Mouse (Mus musculus): ENCODE results near the gene Gipc3. TPM values are rescaled to one million over a fixed set of nuclear protein-coding genes. Genes with fewer than 3 reads are reported as not detected.

Gene Gipc3
- polyA plus RNA-seq, 1 experiment from 2014 or later: 0.09 TPM

DNA sequence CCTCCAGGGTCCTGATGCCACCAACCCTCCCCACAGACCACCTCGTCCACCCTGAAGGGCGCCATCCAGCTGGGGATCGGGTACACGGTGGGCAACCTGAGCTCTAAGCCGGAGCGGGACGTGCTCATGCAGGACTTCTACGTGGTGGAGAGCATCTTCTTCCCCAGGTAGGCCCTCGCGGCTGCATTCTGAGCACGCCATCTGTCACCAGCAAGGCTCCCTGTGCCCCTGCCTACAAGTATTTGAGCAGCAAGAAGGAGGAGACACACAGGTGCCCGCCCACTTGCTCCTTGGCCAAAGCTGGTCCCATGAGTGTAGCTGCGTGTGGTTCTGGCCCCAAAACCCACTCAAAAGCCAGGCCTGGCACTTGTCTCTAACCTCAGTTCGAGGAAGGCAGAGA, 37.4 kb downstream of the Gipc3 start:
- WGBS: 91% methylated on average over 14 of the region's 14 CpGs
- no peak overlapping the region for H3K27ac ChIP-seq (ENCODE audit: low read length)
- H3K4me2 ChIP-seq (replicated peaks; ENCODE audit: low read depth, low read length): no peak overlapping the region
- no peaks in the 10 kb centered on the region for H3K9me3 ChIP-seq (ENCODE audit: low read length)
- H3K36me3 ChIP-seq (ENCODE audit: insufficient read depth, low read length): peaks cover 50% of the 10 kb centered on the region
- peaks cover 43% of the 10 kb centered on the region for H3K4me1 ChIP-seq (ENCODE audit: insufficient read depth, low read length)
- no peaks in the 10 kb centered on the region for H3K27me3 ChIP-seq (ENCODE audit: insufficient read depth, low read length)
- ATAC-seq (ENCODE audit: low FRiP score, low TSS enrichment): no peak
- no peak overlapping the region for H3K9ac ChIP-seq (replicated peaks; ENCODE audit: low read length)
- no peak overlapping the region for H3K4me3 ChIP-seq (ENCODE audit: low read length)

DNA sequence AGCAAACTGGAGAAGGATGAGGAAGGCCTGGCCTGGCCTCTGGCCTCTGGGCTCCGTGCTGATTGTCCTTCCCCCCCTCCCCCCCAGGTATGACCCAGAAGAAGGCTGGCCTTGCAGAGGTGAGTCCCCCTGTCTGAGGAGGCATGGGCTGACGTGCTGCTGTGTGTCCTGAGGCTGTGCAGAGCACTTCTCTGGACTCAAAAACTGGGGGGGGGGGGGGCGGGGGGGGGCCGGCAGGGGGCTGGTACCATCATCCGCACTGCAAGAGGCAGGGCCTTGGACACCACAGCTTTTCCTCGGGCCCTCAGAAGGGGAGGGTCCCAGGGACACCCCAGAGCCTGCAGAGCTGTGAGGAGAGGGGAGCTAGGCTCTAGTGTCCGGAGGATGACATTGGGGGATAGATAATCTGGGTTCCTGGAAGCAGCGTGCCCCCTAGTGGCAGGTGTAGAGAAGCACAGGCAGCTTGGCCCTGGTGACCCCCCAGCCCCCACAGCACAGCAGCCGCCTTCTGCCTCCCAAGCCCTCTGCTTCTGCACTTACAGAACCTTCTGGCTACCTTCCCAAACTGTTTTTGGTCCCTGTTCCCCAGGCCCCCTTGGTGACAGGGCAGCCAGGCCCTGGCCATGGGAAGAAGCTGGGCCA, 38.3 kb downstream of the Gipc3 start:
- 16% methylated on average over 8 of the region's 9 CpGs for WGBS
- peaks cover 40% of the 10 kb centered on the region for H3K36me3 ChIP-seq (ENCODE audit: insufficient read depth, low read length)
- H3K4me3 ChIP-seq (ENCODE audit: low read length): no peak overlapping the region
- ATAC-seq (ENCODE audit: low FRiP score, low TSS enrichment): no peak
- no peak overlapping the region for H3K4me2 ChIP-seq (replicated peaks; ENCODE audit: low read depth, low read length)
- H3K27me3 ChIP-seq (ENCODE audit: insufficient read depth, low read length): no peaks in the 10 kb centered on the region
- H3K4me1 ChIP-seq (ENCODE audit: insufficient read depth, low read length): peaks cover 52% of the 10 kb centered on the region
- no peak overlapping the region for H3K27ac ChIP-seq (ENCODE audit: low read length)
- H3K9ac ChIP-seq (replicated peaks; ENCODE audit: low read length): 0 out of 2 replicates have a peak overlapping the region, but pooled peaks have one; percentile 25
- H3K9me3 ChIP-seq (ENCODE audit: low read length): no peaks in the 10 kb centered on the region

DNA sequence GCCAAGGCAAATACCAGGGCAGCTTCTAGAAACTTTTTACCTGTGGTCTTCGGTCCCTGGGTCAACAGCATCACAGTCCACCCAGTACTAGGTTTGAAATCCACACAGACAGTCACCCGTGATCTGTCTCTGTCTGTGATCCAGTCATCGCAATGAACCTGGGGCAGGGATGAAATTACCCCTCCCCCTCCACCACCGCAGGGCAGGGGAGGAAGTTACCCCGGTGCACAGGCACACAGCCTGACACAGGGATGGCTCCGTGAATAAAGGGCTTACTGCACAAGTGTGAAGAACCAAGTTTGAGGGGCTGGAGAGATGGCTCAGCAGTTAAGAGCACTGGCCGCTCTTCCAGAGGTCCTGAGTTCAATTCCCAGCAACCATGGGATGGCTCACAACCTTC, 39.3 kb downstream of the Gipc3 start:
- Histone ChIP-seq H3K36me3 (ENCODE audit: insufficient read depth, low read length) (peaks cover 31% of the 10 kb centered on the region), H3K27me3 (ENCODE audit: insufficient read depth, low read length) (no peaks in the 10 kb centered on the region), H3K4me1 (ENCODE audit: insufficient read depth, low read length) (peaks cover 62% of the 10 kb centered on the region), H3K4me3 (ENCODE audit: low read length) (no peak overlapping the region), H3K4me2 (replicated peaks; ENCODE audit: low read depth, low read length) (no peak overlapping the region), H3K27ac (ENCODE audit: low read length) (no peak overlapping the region), H3K9me3 (ENCODE audit: low read length) (no peaks in the 10 kb centered on the region), H3K9ac (replicated peaks; ENCODE audit: low read length) (no peak overlapping the region)
- 67% methylated on average over 7 of the region's 7 CpGs for WGBS
- no peak for ATAC-seq (ENCODE audit: low FRiP score, low TSS enrichment)

DNA sequence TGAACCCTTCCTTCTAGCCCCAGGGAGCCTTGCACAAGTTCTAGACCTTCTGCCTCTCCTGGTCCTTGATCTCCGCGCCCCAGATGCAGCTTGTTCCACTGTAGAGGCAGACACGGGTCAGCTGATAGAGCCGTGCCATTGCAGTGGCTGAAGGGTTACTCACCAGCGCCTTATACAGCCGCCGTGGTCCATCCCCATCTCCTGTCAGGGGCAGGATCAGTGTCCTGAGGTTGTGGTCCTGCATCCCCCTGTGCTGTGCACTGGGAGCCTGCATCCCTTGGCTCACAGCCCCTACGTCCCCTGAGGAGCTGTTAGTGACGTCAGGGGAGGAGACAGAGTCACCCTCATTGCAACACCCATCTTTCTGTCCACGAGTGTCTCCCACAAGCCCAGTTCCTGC, 39.8 kb downstream of the Gipc3 start:
- H3K27ac ChIP-seq (ENCODE audit: low read length): peak overlapping the region; percentile 56
- H3K4me3 ChIP-seq (ENCODE audit: low read length): no peak overlapping the region
- H3K9ac ChIP-seq (replicated peaks; ENCODE audit: low read length): peak overlapping the region; percentile 29
- H3K9me3 ChIP-seq (ENCODE audit: low read length): no peaks in the 10 kb centered on the region
- ATAC-seq (ENCODE audit: low FRiP score, low TSS enrichment): no peak
- H3K36me3 ChIP-seq (ENCODE audit: insufficient read depth, low read length): peaks cover 26% of the 10 kb centered on the region
- 68% methylated on average over 10 of the region's 10 CpGs for WGBS
- H3K4me1 ChIP-seq (ENCODE audit: insufficient read depth, low read length): peaks cover 64% of the 10 kb centered on the region
- H3K4me2 ChIP-seq (replicated peaks; ENCODE audit: low read depth, low read length): 0 out of 2 replicates have a peak overlapping the region, but pooled peaks have one; percentile 20
- no peaks in the 10 kb centered on the region for H3K27me3 ChIP-seq (ENCODE audit: insufficient read depth, low read length)

DNA sequence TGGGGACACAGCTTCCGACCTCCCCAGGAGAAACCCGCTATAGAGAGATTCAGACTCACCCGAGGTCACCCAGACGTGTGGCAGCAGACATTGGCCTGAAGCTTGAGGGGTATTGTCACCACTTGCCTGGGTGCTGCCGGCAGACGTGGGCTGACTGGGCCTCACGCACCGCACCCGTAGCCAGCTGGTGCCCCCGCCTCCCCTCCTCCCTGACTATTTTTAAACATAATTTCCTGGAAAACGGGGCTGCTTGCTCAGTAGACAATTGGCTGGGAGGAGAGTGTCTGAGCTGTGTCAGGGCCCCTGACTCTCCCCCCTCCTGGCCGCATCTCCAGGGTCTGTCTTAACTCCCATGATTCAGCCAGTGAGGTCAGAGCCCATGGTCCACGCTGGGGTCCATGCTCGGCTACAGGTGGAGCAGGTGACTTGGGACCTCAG, 40.3 kb downstream of the Gipc3 start:
- peak overlapping the region; percentile 32 for H3K9ac ChIP-seq (replicated peaks; ENCODE audit: low read length)
- H3K4me2 ChIP-seq (replicated peaks; ENCODE audit: low read depth, low read length): peak overlapping the region; percentile 20; the same call in 1 of the 2 replicates
- H3K4me3 ChIP-seq (ENCODE audit: low read length): no peak overlapping the region
- ATAC-seq (ENCODE audit: low FRiP score, low TSS enrichment): no peak
- peaks cover 68% of the 10 kb centered on the region for H3K4me1 ChIP-seq (ENCODE audit: insufficient read depth, low read length)
- no peaks in the 10 kb centered on the region for H3K9me3 ChIP-seq (ENCODE audit: low read length)
- H3K27ac ChIP-seq (ENCODE audit: low read length): peak overlapping the region; percentile 56
- H3K27me3 ChIP-seq (ENCODE audit: insufficient read depth, low read length): no peaks in the 10 kb centered on the region
- 63% methylated on average over 14 of the region's 14 CpGs for WGBS
- H3K36me3 ChIP-seq (ENCODE audit: insufficient read depth, low read length): peaks cover 22% of the 10 kb centered on the region

DNA sequence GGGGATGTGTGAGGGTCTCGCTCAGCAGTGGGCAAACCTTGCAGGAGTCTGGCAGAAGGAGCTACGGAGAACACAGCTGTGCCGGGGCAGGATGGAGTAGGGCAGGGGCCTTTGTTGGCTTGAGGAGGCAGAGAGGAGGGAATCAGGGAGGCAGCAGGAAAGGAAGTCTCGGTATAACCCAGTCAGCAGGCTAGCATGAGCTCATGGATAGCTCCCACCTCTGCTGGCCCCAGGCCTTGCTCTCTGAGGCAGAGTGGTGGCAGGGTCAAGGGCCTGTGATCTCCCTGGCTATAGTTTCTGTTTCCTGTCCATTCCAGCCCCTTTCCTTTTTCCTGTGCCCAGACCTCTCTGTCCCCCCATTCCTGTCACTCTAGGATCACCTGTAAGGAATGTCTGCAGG, 40.8 kb downstream of the Gipc3 start:
- H3K27ac ChIP-seq (ENCODE audit: low read length): peak overlapping the region; percentile 56
- no peak overlapping the region for H3K4me3 ChIP-seq (ENCODE audit: low read length)
- H3K27me3 ChIP-seq (ENCODE audit: insufficient read depth, low read length): no peaks in the 10 kb centered on the region
- H3K36me3 ChIP-seq (ENCODE audit: insufficient read depth, low read length): peaks cover 16% of the 10 kb centered on the region
- no peak for ATAC-seq (ENCODE audit: low FRiP score, low TSS enrichment)
- 53% methylated on average over 4 of the region's 4 CpGs for WGBS
- H3K4me1 ChIP-seq (ENCODE audit: insufficient read depth, low read length): peaks cover 73% of the 10 kb centered on the region
- peak overlapping the region; percentile 20; the same call in 1 of the 2 replicates for H3K4me2 ChIP-seq (replicated peaks; ENCODE audit: low read depth, low read length)
- 0 out of 2 replicates have a peak overlapping the region, but pooled peaks have one; percentile 32 for H3K9ac ChIP-seq (replicated peaks; ENCODE audit: low read length)
- no peaks in the 10 kb centered on the region for H3K9me3 ChIP-seq (ENCODE audit: low read length)

DNA sequence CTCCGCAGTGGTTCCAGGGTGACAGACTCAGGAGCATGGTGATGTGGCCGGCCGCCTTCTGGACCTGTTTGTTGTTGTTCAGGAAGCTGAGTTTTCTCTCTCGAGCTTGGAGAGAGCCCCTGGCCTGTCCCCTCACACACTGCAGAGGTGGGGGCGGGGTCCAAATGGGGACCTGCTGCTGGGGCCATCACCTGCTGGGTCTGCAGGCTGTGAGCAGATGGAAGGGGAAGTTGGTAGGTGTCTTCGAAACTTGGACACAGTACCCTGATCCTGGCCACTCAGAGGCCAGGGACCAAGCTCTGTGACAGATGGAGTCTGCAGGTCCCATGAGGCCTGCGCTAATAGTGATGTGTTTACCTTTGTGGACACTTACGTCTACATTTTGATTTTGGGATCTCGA, 41.7 kb downstream of the Gipc3 start:
- H3K4me1 ChIP-seq (ENCODE audit: insufficient read depth, low read length): peaks cover 75% of the 10 kb centered on the region
- H3K27ac ChIP-seq (ENCODE audit: low read length): peak overlapping the region; percentile 87
- no peak overlapping the region for H3K4me2 ChIP-seq (replicated peaks; ENCODE audit: low read depth, low read length)
- no peaks in the 10 kb centered on the region for H3K27me3 ChIP-seq (ENCODE audit: insufficient read depth, low read length)
- no peak overlapping the region for H3K9ac ChIP-seq (replicated peaks; ENCODE audit: low read length)
- no peak for ATAC-seq (ENCODE audit: low FRiP score, low TSS enrichment)
- no peak overlapping the region for H3K4me3 ChIP-seq (ENCODE audit: low read length)
- peaks cover 8% of the 10 kb centered on the region; the same call in 1 of the 2 replicates for H3K36me3 ChIP-seq (ENCODE audit: insufficient read depth, low read length)
- no peaks in the 10 kb centered on the region for H3K9me3 ChIP-seq (ENCODE audit: low read length)
- WGBS: 79% methylated on average over 9 of the region's 9 CpGs

DNA sequence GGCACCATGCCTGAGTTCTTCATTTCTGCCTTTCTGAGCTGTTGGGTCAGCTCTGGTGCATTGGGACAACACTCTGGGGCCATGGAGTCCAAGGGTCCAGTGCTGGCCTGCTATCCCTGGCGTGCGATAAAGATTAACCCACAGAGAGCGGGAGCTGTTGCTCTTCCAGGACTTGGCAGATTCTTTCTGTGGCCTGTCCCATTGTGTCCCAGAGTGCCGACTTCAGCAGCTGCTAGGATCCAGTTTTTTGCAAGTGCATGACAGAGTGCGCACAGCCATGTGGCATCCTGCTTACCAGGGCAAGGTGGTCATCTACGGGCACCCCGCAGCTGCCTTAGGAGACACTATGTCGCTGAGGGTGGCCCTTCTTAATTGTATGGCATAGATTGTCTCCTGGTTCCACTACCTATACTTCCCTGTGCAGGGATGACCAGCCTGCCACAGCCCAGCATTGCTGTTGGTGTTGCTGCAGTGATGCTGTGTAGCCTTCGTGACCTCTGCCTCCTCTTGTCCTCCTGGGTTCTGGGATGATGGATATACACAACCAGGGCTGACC, 42.6 kb downstream of the Gipc3 start:
- Histone ChIP-seq H3K9ac (replicated peaks; ENCODE audit: low read length) (peak overlapping the region; percentile 42; the same call in 1 of the 2 replicates), H3K27ac (ENCODE audit: low read length) (peak overlapping the region; percentile 87), H3K9me3 (ENCODE audit: low read length) (no peaks in the 10 kb centered on the region), H3K4me1 (ENCODE audit: insufficient read depth, low read length) (peaks cover 79% of the 10 kb centered on the region), H3K4me3 (ENCODE audit: low read length) (no peak overlapping the region), H3K36me3 (ENCODE audit: insufficient read depth, low read length) (no peaks in the 10 kb centered on the region), H3K27me3 (ENCODE audit: insufficient read depth, low read length) (no peaks in the 10 kb centered on the region), H3K4me2 (replicated peaks; ENCODE audit: low read depth, low read length) (no peak overlapping the region)
- peak; percentile 66 for ATAC-seq (ENCODE audit: low FRiP score, low TSS enrichment)
- 69% methylated on average over 9 of the region's 9 CpGs for WGBS

DNA sequence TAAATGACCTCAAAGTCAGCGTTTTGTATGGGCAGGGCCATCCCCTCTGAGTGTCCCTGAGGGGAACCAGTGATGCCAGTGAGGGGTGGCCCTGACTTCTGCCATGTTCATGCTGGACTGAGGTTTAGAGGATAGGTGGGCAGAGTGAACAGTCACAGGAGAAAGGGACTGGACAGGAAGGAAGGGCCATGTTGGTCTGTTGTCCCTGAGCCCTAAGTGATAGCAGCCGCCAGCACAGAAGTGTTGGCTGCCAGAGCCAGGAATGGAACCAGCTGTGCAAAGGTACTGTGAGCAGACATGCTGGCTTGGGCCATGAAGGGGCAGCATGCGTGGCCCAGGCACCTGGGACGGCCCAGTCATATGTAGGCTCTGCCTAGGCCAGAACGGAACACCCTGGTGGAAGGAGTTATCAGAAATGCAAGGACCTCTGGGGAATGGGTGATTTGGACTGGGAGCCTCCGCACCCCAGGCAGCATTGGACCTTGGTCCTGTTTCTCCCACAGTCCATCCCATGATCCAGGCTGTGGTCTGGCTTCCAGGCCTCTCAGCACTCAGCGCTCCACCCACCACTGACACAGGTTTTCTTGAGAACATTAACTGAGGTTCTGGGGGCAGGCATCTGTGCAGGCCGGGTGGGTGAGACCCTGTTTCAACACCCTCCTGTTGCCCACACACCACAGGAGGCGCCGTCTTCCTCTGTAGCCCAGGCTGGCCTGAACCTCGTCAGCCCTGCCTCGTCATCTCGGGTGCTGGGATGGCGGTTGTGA, 43.3 kb downstream of the Gipc3 start:
- no peak overlapping the region for H3K4me3 ChIP-seq (ENCODE audit: low read length)
- H3K27ac ChIP-seq (ENCODE audit: low read length): peak overlapping the region; percentile 87
- 0 out of 2 replicates have a peak overlapping the region, but pooled peaks have one; percentile 41 for H3K9ac ChIP-seq (replicated peaks; ENCODE audit: low read length)
- no peaks in the 10 kb centered on the region for H3K27me3 ChIP-seq (ENCODE audit: insufficient read depth, low read length)
- 0 out of 2 replicates have a peak overlapping the region, but pooled peaks have one; percentile 11 for H3K4me2 ChIP-seq (replicated peaks; ENCODE audit: low read depth, low read length)
- peak; percentile 59; the same call in 1 of the 2 replicates for ATAC-seq (ENCODE audit: low FRiP score, low TSS enrichment)
- no peaks in the 10 kb centered on the region for H3K36me3 ChIP-seq (ENCODE audit: insufficient read depth, low read length)
- no peaks in the 10 kb centered on the region for H3K9me3 ChIP-seq (ENCODE audit: low read length)
- peaks cover 80% of the 10 kb centered on the region for H3K4me1 ChIP-seq (ENCODE audit: insufficient read depth, low read length)
- 84% methylated on average over 14 of the region's 14 CpGs for WGBS

Measured in kidney, embryonic 16.5 days (tissue).